Mouse (Mus musculus): Measurements from ENCODE around the gene Fgfr2. TPM values are rescaled to one million over a fixed set of nuclear protein-coding genes. Genes with fewer than 3 reads are reported as not detected.

Fgfr2 gene
- polyA plus RNA-seq, 1 experiment from 2014 or later, result 169 TPM

GRCm38 (mm10) chr7:132493632-132494031 is 629.5 kb downstream of the Fgfr2 start:
- Histone ChIP-seq H3K4me3 (ENCODE audit: low read depth, low read length) (no peak overlapping the region), H3K9me3 (ENCODE audit: control insufficient read depth, low read depth, low read length) (no peaks in the 10 kb centered on the region), H3K36me3 (ENCODE audit: control insufficient read depth, insufficient read depth, low read length) (no peaks in the 10 kb centered on the region), H3K4me2 (replicated peaks; ENCODE audit: low read depth, low read length) (no peak overlapping the region), H3K4me1 (ENCODE audit: control insufficient read depth, insufficient read depth, low read length) (no peaks in the 10 kb centered on the region), H3K27ac (ENCODE audit: low read length) (no peak overlapping the region), H3K9ac (replicated peaks; ENCODE audit: low read depth, low read length) (no peak overlapping the region), H3K27me3 (ENCODE audit: control insufficient read depth, insufficient read depth, low read length) (no peaks in the 10 kb centered on the region)
- peak; percentile 62; the same call in 1 of the 2 replicates for ATAC-seq (ENCODE audit: insufficient number of reproducible peaks, insufficient read depth, low FRiP score, low read depth)
- WGBS, result 70% methylated on average over 3 of the region's 3 CpGs

GRCm38 (mm10) chr7:132491902-132492301 is 631.2 kb downstream of the Fgfr2 start:
- Histone ChIP-seq H3K9me3 (ENCODE audit: control insufficient read depth, low read depth, low read length) (no peaks in the 10 kb centered on the region), H3K4me3 (ENCODE audit: low read depth, low read length) (no peak overlapping the region), H3K4me2 (replicated peaks; ENCODE audit: low read depth, low read length) (no peak overlapping the region), H3K27ac (ENCODE audit: low read length) (no peak overlapping the region), H3K4me1 (ENCODE audit: control insufficient read depth, insufficient read depth, low read length) (no peaks in the 10 kb centered on the region), H3K36me3 (ENCODE audit: control insufficient read depth, insufficient read depth, low read length) (no peaks in the 10 kb centered on the region), H3K27me3 (ENCODE audit: control insufficient read depth, insufficient read depth, low read length) (no peaks in the 10 kb centered on the region), H3K9ac (replicated peaks; ENCODE audit: low read depth, low read length) (no peak overlapping the region)
- no peak for ATAC-seq (ENCODE audit: insufficient number of reproducible peaks, insufficient read depth, low FRiP score, low read depth)
- WGBS, result 87% methylated on average over 7 of the region's 7 CpGs

- WGBS, result 45% methylated on average over 6 of the region's 6 CpGs
Measured at GRCm38 (mm10) chr7:132487361-132487760, 635.8 kb downstream of the Fgfr2 start.

GRCm38 (mm10) chr7:132486403-132487178 is 636.6 kb downstream of the Fgfr2 start:
- no peak for ATAC-seq (ENCODE audit: insufficient number of reproducible peaks, insufficient read depth, low FRiP score, low read depth)
- H3K27me3 ChIP-seq (ENCODE audit: control insufficient read depth, insufficient read depth, low read length), result no peaks in the 10 kb centered on the region
- no peak overlapping the region for H3K4me2 ChIP-seq (replicated peaks; ENCODE audit: low read depth, low read length)
- 87% methylated on average over 9 of the region's 9 CpGs for WGBS
- H3K4me1 ChIP-seq (ENCODE audit: control insufficient read depth, insufficient read depth, low read length), result no peaks in the 10 kb centered on the region
- no peaks in the 10 kb centered on the region for H3K36me3 ChIP-seq (ENCODE audit: control insufficient read depth, insufficient read depth, low read length)
- no peak overlapping the region for H3K27ac ChIP-seq (ENCODE audit: low read length)
- no peaks in the 10 kb centered on the region for H3K9me3 ChIP-seq (ENCODE audit: control insufficient read depth, low read depth, low read length)
- no peak overlapping the region for H3K4me3 ChIP-seq (ENCODE audit: low read depth, low read length)
- no peak overlapping the region for H3K9ac ChIP-seq (replicated peaks; ENCODE audit: low read depth, low read length)

More at GRCm38 (mm10) chr7:132487361-132487760, 635.8 kb downstream of the Fgfr2 start:
- H3K4me2 ChIP-seq (replicated peaks; ENCODE audit: low read depth, low read length), result no peak overlapping the region
- no peaks in the 10 kb centered on the region for H3K27me3 ChIP-seq (ENCODE audit: control insufficient read depth, insufficient read depth, low read length)
- no peaks in the 10 kb centered on the region for H3K4me1 ChIP-seq (ENCODE audit: control insufficient read depth, insufficient read depth, low read length)
- no peak overlapping the region for H3K4me3 ChIP-seq (ENCODE audit: low read depth, low read length)
- H3K36me3 ChIP-seq (ENCODE audit: control insufficient read depth, insufficient read depth, low read length), result no peaks in the 10 kb centered on the region
- H3K9ac ChIP-seq (replicated peaks; ENCODE audit: low read depth, low read length), result no peak overlapping the region
- ATAC-seq (ENCODE audit: insufficient number of reproducible peaks, insufficient read depth, low FRiP score, low read depth), result no peak
- no peak overlapping the region for H3K27ac ChIP-seq (ENCODE audit: low read length)
- H3K9me3 ChIP-seq (ENCODE audit: control insufficient read depth, low read depth, low read length), result no peaks in the 10 kb centered on the region

GRCm38 (mm10) chr7:132484424-132484823 is 638.7 kb downstream of the Fgfr2 start:
- H3K4me1 ChIP-seq (ENCODE audit: control insufficient read depth, insufficient read depth, low read length), result no peaks in the 10 kb centered on the region
- no peak overlapping the region for H3K9ac ChIP-seq (replicated peaks; ENCODE audit: low read depth, low read length)
- H3K27ac ChIP-seq (ENCODE audit: low read length), result no peak overlapping the region
- no peak for ATAC-seq (ENCODE audit: insufficient number of reproducible peaks, insufficient read depth, low FRiP score, low read depth)
- H3K4me2 ChIP-seq (replicated peaks; ENCODE audit: low read depth, low read length), result no peak overlapping the region
- H3K27me3 ChIP-seq (ENCODE audit: control insufficient read depth, insufficient read depth, low read length), result no peaks in the 10 kb centered on the region
- H3K9me3 ChIP-seq (ENCODE audit: control insufficient read depth, low read depth, low read length), result no peaks in the 10 kb centered on the region
- no peak overlapping the region for H3K4me3 ChIP-seq (ENCODE audit: low read depth, low read length)
- no peaks in the 10 kb centered on the region for H3K36me3 ChIP-seq (ENCODE audit: control insufficient read depth, insufficient read depth, low read length)
- WGBS, result 45% methylated on average over 5 of the region's 5 CpGs

GRCm38 (mm10) chr7:132480696-132481306 is 642.3 kb downstream of the Fgfr2 start:
- no peak for ATAC-seq (ENCODE audit: insufficient number of reproducible peaks, insufficient read depth, low FRiP score, low read depth)
- Histone ChIP-seq H3K4me1 (ENCODE audit: control insufficient read depth, insufficient read depth, low read length) (no peaks in the 10 kb centered on the region), H3K27ac (ENCODE audit: low read length) (no peak overlapping the region), H3K4me3 (ENCODE audit: low read depth, low read length) (no peak overlapping the region), H3K9me3 (ENCODE audit: control insufficient read depth, low read depth, low read length) (no peaks in the 10 kb centered on the region), H3K4me2 (replicated peaks; ENCODE audit: low read depth, low read length) (no peak overlapping the region), H3K36me3 (ENCODE audit: control insufficient read depth, insufficient read depth, low read length) (no peaks in the 10 kb centered on the region), H3K27me3 (ENCODE audit: control insufficient read depth, insufficient read depth, low read length) (no peaks in the 10 kb centered on the region), H3K9ac (replicated peaks; ENCODE audit: low read depth, low read length) (no peak overlapping the region)
- 56% methylated on average over 4 of the region's 4 CpGs for WGBS

GRCm38 (mm10) chr7:132478295-132478809 is 644.8 kb downstream of the Fgfr2 start:
- Histone ChIP-seq H3K36me3 (ENCODE audit: control insufficient read depth, insufficient read depth, low read length) (no peaks in the 10 kb centered on the region), H3K27me3 (ENCODE audit: control insufficient read depth, insufficient read depth, low read length) (no peaks in the 10 kb centered on the region), H3K4me3 (ENCODE audit: low read depth, low read length) (no peak overlapping the region), H3K9ac (replicated peaks; ENCODE audit: low read depth, low read length) (no peak overlapping the region), H3K27ac (ENCODE audit: low read length) (no peak overlapping the region), H3K9me3 (ENCODE audit: control insufficient read depth, low read depth, low read length) (no peaks in the 10 kb centered on the region), H3K4me1 (ENCODE audit: control insufficient read depth, insufficient read depth, low read length) (no peaks in the 10 kb centered on the region), H3K4me2 (replicated peaks; ENCODE audit: low read depth, low read length) (no peak overlapping the region)
- 83% methylated on average over 9 of the region's 9 CpGs for WGBS
- ATAC-seq (ENCODE audit: insufficient number of reproducible peaks, insufficient read depth, low FRiP score, low read depth), result no peak

- WGBS, result 67% methylated on average over 3 of the region's 3 CpGs
- Histone ChIP-seq H3K9me3 (ENCODE audit: control insufficient read depth, low read depth, low read length) (no peaks in the 10 kb centered on the region), H3K27me3 (ENCODE audit: control insufficient read depth, insufficient read depth, low read length) (no peaks in the 10 kb centered on the region), H3K4me3 (ENCODE audit: low read depth, low read length) (no peak overlapping the region), H3K36me3 (ENCODE audit: control insufficient read depth, insufficient read depth, low read length) (no peaks in the 10 kb centered on the region), H3K4me2 (replicated peaks; ENCODE audit: low read depth, low read length) (no peak overlapping the region), H3K9ac (replicated peaks; ENCODE audit: low read depth, low read length) (no peak overlapping the region), H3K4me1 (ENCODE audit: control insufficient read depth, insufficient read depth, low read length) (no peaks in the 10 kb centered on the region), H3K27ac (ENCODE audit: low read length) (no peak overlapping the region)
- ATAC-seq (ENCODE audit: insufficient number of reproducible peaks, insufficient read depth, low FRiP score, low read depth), result no peak
Measured at GRCm38 (mm10) chr7:132477753-132478152, 645.4 kb downstream of the Fgfr2 start.

Data from stomach, embryonic 14.5 days (tissue).